Mouse (Mus musculus) lung, postnatal 10 days (tissue): ENCODE results near the gene Gpr156.
"Not testable (repeated sequence)": the region's sequence is repeated elsewhere in the genome, so short reads cannot be mapped to it uniquely, and the experiment has no call there.

Experiments
- DNase-seq: peaks from one replicate; pipeline ENCODE4 v3.0.0; 2021

The Gpr156 gene

DNA sequence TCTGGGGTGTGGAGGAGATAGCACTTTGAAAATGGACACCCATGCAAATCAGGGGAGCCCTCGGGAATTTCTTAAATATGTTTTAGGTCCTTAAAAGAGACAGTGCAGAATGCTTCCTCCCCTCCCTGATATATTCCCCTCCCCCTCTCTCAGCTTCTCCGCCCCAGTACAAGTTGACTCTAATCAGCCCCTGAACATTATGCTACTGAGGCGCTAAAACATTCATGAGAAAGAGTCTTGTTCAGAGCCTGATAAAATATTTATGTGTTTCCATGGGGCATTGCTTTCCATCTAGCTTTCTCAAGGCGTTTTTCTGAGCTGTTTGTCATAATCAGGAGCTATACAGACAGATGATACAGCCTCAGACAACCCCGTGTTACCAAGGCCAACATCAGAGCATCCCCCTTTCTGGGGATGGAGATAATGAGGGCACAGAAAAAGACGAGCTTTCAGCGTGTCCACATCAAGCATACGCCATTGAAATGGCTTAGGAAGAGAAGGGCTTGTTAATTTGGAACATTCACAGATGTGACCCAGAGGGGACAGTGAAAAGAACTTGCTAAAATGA, 4.6 kb downstream of the Gpr156 start:
- DNase-seq, result no peak

DNA sequence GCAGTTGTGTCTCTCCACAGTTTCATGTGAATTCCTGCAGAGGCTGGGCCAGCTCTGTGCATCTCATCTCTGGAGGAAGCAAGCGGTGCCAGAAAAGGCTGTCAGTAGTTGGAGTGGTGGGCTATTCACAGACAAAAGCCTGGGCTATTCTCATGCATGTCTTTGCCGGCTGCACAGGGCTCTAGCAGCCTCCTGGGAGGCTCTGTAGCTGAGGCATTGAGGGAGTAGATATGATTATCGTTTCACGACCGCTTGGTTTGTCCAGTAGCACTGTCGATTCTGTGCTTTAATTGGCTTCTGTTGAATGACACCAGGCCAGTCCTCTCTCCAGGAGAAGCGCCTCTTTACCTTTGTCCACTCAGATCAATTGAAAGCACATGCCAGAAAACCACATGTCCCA, 9.8 kb downstream of the Gpr156 start:
- no peak for DNase-seq

DNA sequence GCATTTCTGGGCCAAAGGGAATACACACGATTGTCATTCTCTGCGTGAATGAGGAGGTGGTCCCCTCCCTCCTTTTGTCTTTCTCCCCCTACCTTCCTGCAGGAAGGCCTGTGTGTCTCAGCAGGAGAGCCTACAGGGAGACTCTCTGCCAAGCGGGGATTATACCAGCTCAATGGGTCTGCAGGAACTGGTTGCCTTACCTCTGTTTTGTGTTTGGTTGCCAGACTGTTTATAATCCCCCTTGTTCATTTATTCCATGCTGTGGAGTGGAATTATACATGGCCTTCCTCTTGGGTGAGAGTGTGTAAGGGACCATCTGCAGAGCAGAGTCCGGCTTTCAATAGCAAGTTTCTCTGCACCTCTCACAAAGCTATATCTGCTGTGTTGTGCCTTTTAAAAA, 10.8 kb downstream of the Gpr156 start:
- DNase-seq, result no peak

DNA sequence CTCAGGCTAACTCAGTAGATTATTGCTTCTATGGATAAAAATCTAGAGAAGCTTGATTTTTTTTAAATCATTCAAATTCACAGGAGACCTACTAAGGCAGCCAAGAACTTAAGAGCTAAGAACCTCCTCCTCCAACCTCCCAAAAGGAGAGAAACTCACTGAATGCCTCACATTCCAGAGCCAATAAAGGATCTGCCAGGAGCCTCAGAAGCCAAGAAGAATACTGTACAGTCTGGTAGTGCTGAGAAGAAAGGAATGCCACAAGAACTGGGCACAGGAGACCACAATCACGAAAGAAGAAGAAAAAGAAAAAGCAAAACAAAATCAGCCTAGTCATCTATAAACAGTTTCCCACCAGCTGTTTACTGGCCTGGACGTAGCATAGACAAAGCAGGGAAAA, 12.7 kb downstream of the Gpr156 start:
- no peak for DNase-seq

DNA sequence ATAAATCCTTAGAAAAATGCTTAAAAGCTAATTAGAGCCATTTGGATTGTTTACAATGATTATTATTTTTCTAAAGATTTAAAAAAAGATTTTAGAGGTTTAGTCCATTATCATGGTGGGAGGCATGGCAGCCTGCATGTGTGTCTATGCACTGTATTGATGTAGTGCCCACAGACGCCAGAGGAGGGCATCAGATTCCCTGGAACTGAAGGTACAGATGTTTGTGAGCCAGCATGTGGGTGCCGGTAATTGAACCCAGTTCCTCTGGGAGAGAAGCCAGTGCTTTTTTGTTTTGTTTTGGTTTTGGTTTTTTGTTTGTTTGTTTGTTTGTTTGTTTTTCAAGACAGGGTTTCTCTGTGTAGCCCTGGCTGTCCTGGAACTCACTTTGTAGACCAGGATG, 13.3 kb downstream of the Gpr156 start:
- DNase-seq, result no peak

DNA sequence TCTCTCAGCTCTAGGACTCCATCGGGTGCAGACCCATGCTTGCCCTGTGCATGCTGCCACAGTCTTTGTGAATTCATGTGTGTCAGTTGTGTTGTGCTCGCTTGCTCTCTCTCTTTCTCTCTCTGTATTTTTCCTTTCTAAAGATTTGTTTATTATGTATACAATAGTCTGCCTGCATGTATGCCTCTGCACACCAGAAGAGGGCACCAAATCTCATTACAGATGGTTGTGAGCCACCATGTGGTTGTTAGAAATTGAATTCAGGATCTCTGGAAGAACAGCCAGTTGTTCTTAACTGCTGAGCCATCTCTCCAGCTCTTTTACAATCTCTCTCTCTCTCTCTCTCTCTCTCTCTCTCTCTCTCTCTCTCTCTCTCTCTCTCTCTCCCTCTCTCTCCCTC, 18.6 kb downstream of the Gpr156 start:
- DNase-seq, result no peak

DNA sequence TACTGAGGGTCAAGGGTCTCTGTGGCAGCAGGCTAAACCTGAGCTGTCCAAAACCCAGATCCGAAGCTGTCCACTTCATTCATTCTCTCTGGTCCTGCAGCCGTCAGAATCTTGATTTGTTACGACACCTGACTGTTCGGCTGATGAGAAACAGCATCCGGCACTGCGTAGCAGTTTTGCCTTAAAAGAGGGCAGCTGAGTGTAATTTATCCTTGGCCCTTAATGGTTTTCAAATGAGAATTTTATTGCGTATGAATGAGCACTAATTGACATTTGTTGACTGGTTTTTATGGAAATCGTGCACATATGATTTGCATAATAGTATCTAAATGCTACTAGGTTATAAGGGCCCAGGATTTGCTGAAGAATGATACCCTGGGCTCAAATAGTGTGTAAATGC, 21.0 kb downstream of the Gpr156 start:
- no peak for DNase-seq

DNA sequence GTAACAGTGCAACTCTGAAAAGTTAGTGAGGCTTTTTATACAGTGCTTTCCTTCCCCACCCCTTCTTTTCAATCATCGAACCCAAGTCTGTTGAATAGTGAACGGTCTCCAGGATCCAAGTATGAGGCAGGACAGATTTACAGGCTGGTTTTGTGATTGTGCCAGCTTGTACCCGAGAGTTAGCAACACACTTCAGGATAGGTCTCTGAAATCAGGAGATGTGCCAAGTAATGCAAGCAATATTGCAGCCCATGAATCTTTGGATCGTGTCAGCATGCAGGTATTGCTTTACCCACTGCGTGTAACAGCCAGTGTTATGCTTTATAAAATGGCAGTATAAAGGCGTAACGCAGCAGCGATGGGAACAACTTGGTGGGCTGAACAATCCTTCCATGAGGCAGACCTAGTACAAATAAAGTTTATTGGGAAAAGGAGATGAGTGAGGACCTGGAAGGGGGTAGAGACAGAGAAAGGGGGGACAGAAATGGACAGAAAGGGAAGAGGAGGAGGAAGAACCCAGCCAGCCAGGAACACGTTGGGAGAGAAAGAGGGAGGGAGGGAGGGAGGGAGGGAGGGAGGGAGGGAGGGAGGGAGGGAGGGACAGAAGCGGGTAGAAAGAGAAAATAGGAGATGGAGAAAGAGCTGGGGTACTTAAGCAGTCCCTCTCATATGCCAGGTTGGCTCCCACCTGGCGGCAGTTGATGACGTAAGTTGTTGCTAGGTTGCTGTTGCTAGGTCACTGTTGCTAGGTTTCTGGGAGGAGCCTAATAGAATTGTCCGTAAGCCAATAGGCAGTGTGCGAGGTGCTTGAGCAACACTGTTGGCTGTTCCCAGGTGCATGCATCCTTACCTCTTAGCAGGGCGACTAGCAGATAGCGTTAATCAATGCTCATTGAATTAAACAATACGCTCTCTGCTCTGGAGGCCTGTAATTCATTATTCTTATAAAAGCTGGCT, 22.1 kb downstream of the Gpr156 start:
- peak; percentile 40 for DNase-seq

DNA sequence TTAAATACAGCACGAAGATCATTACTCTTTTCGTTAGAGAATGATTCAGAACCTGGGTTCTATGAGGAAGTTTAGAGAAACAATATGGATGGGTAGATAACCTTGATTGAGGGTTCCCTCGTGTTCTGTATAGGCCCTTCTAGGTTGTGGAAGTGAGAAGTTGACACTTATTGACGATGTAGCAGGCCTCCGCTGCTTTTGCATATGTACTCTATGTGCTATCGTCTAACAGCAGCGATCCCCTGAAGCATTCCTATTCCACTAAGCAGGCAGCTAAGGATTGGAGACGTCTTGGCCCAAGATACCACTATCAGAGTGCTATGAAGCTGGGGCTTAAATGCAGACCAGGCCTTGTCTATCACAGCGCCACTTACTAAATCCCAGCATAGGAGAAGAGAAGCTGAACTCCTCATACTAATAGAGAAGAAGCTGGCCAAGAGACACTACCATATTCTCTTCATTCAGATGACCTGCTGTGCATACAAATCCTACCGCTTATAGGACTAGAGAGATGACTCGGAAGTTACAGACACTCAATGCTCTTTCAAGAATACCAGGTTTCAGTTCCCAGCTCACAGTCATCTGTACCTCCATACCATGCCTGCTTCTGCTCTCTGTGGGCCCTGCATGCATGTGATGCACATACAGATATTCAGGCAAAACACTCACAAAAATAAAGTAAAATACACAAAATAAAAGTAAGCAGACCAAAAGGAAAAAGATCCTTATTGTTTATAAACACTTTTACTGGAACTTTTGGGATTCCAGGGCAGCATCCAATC, 23.0 kb downstream of the Gpr156 start:
- DNase-seq, result no peak

DNA sequence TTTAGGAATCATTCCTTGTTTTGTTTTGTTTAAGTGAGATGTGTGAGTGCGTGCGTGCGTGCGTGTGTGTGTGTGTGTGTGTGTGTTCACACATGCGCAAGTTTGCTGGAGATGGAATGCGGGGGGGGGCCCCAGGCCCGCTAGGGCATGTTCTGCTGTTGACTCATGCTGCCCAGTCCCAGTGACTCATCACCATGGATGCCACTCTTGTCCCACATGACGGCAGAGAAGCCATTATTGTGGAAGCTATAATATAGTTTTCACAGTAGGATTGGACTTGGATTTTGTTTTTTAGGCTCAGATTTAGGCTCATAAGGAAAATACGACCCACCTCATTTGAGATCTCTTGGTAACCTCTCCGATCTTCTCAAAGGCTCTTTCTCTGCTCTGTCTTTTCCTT, 24.0 kb downstream of the Gpr156 start:
- peak; percentile 65 for DNase-seq

DNA sequence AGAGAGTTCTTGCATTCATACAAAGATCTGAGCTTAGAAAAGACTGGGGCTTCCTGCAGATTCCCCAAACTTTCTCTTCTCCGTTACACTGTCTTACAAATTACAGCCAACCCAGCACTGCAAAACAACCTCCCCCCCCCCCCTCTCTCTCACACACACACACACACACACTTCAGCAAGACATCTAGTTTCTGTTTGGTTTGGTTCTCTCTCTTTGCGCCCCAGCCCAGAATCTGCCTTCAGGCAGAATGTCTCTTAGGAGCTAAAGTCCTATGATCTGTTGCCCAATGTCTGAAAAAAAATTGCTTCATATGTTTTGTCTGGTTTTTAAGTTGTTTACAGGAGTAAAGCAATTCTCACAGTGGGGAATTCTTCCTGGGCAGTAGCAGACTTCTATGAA, 27.4 kb downstream of the Gpr156 start:
- DNase-seq, result peak; percentile 63

DNA sequence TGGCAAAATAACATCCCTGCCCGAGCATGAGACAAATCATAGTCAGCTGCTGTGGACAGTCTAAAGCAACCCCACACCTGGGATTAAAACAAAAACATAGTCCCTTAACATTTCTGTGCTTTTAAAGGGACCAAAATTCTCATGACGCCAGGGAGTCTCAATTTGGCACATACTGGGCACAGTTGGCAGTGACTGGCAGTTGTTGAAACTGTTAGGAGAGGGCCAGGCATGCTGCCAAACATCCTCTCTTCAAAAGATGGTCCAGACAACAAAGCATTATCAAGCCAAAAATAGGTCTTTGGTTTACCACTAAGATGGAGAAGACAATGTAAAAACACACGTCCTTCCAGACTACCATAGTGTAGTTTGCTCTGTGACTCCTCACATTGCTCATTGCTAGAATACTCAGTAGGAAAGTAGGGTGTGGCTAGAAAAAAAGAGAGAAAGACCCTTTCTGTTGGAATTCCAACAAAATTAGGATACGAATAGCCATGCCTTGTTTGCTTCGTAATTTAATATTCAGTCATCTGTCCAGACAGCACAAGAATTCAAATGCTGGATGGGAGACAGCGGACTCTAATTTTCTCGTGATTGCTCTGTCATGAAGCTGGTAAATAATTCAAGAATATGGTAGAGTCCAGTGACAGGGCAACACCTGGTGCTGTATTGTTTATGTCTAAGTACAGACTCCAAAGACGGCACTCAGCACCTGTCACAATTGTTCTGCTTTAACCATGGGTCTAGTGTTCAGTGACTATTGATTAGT, 28.9 kb downstream of the Gpr156 start:
- no peak for DNase-seq

DNA sequence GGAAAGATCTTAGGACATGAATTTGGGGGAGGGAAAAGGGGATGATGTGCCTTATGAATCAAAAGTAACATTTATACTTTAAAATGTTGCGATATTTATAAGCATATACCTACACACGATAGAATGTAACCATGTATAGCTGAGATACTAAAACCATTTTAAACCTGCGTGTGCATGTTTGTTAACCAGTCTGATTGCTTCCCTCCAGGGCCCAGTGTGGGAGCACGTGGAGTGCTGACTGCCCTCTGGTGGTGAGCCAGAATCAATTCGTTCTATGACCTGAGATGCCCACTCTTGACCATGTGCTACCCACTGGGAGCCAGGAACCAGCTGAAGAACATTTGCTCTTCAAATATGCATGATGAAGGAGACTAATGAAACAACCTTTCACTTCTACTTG, 30.9 kb downstream of the Gpr156 start:
- DNase-seq, result peak; percentile 85

DNA sequence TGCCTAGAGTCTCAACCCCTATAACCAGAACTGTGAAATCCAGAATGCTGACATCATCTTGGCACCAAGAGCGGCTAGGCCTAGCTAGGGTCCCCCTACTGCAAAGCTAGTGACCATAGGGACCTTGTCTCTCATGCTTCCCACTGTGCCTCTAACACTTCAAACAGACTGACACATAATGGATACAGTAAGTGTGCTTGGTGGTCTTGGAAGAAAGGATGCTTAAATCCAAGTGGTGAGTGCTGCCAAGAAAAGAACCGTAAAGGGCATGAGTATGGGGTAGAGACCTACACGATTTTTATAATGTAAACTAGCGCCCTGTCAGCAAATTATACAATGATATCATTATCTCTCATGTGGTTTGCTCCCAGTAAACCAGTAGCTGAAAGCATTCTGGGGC, 32.1 kb downstream of the Gpr156 start:
- DNase-seq, result no peak

DNA sequence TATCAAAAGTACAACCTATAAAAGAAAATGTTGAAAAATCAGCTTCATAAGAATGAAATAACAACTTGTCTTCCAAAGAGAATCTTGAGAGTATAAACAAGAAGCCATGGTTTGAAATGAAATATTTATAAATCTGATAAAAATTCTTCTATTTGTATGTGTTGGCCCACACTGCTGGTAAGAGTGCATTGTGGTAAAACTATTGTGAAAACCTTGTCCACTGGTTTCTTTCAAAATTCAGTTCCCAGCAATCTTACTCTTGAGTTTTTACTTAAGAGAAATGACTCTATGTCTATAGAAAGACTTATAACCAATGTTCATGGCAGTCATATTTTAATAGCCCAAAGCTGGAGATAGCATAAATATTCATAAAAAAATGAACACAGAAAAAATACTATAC, 34.9 kb downstream of the Gpr156 start:
- no peak for DNase-seq

DNA sequence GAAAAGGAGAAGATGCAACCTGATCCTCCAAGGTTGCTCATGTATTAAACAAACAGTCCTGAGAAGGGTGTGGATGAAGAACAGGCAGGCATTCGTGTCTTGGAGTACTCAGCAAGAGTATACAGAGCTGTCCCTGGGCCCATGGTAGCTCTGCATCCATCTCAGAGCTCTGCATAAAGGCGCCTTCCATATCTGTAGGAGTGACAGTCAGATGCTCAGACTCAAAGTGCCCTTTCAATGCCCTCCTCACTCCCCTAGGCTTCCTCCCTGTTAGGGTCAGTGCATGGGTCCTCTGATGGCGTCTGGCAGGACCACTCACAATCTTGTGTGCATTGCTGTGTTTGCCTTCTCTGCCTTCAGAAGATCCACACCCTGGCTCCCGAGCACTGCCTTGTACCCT, 36.9 kb downstream of the Gpr156 start:
- DNase-seq, result no peak

DNA sequence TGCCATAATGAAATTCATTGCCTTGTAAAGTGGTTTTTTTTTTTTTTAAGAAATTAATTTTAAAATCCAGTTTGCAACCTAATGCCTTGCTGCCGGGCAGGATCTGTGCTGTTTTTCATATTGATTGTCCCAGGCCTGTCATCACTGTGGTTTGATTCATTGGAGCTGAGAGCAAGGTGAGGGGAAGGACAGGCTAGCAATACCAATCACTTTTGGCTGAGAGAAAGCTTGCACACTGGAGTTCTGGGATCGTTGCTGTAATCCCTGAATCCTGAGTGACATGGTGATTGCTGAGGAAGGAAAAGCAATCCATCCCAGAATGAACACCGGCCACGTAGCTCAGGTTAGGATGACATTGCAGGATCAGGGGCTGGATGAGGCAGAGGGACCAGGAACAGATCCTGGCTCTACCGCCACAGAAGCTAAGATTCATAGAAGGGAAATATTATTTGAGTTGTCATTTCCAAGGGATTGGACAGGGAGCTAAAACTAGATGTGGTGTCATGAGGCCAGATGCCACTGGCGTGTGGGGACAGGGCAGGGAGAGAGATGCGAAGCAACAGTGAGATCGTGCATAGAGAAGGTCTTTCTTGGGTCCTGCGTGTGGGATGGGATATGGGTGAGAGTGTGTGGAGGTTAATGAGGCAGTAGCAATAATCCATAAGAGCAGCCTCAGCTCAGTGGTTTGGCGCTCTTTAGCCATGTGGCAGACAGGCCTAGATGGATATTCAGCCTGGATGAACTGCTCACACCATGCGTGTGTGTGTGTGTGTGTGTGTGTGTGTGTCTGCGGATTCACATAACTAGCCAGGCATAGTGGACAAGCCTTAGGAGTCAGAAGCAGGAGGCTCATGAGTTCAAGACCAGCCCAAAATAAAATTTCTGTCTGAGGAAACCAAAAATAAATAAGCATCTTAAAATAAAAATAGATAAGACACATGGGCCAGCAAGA, 38.0 kb downstream of the Gpr156 start:
- DNase-seq, result no peak

DNA sequence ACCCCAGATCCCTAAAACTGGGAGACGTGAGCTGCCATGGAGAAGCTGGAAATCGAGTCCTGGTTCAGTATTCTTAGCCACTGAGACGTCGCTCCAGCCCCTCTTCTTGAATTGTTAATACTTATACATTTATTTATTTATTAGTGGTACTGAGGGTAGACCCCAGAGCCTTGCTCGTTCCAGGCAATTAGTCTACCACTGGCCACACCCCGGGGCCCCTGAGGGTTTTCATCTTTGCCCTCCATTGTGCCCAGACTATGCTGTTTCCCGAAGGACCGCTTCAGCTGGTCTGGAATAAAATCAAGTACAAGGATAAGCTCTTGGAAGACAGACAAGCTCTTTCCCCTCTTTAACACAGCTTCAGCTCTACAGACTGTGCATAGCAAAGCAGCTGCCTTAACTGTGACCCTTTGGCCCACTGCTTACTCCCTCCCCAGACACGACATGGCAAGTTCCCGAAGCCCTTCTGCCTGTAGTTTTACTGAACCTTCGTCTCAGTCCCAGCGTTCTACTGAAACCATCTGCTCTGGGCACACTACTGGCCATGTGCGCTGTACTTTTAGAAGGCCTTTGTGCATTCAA, 39.1 kb downstream of the Gpr156 start:
- no peak for DNase-seq

DNA sequence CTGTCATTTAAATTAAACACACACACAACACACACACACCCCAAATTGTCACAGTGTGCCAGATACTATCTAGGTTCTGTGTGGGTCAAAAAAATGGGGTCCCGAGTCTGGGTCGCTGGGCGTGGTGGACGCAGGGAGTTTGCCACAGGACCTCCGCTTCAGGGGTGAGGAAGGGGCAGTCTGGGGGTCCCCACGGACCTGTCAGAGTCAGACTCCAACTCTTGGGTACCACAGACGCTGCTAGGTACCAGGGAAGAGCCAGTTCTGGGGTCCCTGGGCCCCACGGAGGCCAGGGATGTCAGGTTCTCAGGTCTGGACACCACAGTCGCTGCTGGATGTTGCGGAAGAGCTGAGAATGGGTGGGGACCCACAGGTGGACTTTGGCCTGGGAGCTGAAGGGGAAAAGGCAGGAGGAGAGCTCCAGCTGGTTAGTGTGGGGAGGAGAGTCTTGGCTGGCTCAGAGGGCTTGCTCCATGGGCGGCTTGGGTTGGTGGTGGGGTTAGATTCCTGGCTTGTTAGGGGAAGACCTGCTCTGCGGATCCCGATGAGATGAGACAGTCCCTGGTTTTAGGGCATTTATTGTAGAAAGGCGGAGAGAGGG, 39.9 kb downstream of the Gpr156 start:
- DNase-seq, result no peak

DNA sequence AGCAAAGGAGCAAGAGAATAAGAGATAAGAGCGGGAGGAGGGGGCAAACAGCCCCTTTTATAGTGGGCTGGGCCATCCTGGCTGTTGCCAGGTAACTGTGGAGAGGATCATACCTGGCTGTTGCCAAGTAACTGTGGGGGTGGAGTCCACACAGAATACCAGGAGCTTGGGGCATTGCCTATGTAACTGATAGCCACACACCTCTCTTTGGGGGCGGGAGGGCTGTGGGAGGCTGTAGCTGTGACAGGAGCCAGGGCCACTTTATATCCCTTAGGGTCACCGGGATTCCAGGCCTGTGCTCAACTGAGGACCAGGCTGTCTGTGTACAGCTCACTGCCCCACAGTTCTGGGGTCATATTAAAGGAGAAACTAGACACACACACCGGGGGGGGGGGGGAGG, 40.5 kb downstream of the Gpr156 start:
- no peak for DNase-seq

DNA sequence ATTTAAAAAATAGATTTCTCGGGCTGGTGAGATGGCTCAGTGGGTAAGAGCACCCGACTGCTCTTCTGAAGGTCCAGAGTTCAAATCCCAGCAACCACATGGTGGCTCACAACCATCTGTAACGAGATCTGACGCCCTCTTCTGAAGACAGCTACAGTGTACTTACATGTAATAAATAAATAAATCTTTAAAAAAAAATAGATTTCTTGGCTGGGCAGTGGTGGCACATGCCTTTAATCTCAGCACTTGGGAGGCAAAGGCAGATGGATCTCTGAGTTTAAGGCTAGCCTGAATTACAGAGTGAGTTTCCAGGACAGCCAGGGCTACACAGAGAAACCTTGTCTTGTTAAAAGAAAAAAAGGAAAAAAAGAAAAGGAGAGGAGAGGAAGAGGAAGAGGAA, 46.4 kb downstream of the Gpr156 start:
- not testable (repeated sequence) for DNase-seq
